Mouse (Mus musculus) cerebellum, adult 2 months (tissue): ENCODE data around the gene Plpp2.
A peak's percentile ranks its signal among the peaks of the same experiment; 100 is the strongest.

Source experiments
- CTCF ChIP-seq: fragments of 200-500 bp; IDR thresholded peaks from 2 replicates; pipeline ENCODE4 v1.5.1; 2011; ENCODE audit warnings: low read depth, mild to moderate bottlenecking, control low read depth, low read length, moderate library complexity, borderline replicate concordance; ENCODE audit not compliant: insufficient read depth
- POLR2A ChIP-seq: fragments of 200-500 bp; IDR thresholded peaks from 2 replicates; pipeline ENCODE4 v1.6.1; 2011; ENCODE audit warnings: low read length, control low read depth, borderline replicate concordance; ENCODE audit not compliant: insufficient read depth

GRCm38 (mm10) chr10:79533126-79533911 is at the start of gene Plpp2:
- no peak for TF ChIP-seq POLR2A
- TF ChIP-seq CTCF = peak; percentile 54; the same call in 1 of the 2 replicates
